Mouse (Mus musculus) ES-Bruce4 (cell line): ENCODE data around the gene Gpc6.

Experiments
- CTCF ChIP-seq: IDR thresholded peaks from one replicate; pipeline ENCODE4 v1.8.1; 2011; ENCODE audit warnings: low read depth, low read length
- POLR2A ChIP-seq: IDR thresholded peaks from one replicate; pipeline ENCODE4 v1.8.1; 2011; ENCODE audit warnings: low read length; ENCODE audit not compliant: insufficient read depth

DNA sequence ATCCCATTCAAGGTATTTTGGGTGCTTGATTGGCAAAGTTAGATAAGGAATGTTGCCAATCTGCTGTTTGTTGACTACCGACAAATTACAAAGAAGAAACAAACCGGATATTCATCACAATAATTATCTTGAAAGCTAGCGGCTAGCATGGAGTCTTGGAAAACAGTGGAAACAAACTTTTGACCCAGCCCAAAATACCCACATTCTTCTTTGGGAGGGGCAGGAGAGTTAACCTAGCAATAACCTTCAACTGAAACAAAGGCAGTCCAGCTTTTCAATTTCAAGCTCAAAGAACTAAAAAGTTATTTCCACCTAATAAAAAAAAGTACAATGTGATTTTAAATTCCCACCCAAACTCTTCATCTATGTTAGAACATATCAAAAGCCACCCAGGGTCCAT lies 927.2 kb downstream of the Gpc6 start:
- TF ChIP-seq POLR2A = no peak
- TF ChIP-seq CTCF = no peak
